Mouse (Mus musculus): ENCODE measurements around the gene Cemip. TPM values are rescaled to one million over a fixed set of nuclear protein-coding genes. Genes with fewer than 3 reads are reported as not detected.

Cemip gene
- total and polyA plus RNA-seq, 2 experiments from 2014 or later: 0.60 to 8.2 TPM

DNA sequence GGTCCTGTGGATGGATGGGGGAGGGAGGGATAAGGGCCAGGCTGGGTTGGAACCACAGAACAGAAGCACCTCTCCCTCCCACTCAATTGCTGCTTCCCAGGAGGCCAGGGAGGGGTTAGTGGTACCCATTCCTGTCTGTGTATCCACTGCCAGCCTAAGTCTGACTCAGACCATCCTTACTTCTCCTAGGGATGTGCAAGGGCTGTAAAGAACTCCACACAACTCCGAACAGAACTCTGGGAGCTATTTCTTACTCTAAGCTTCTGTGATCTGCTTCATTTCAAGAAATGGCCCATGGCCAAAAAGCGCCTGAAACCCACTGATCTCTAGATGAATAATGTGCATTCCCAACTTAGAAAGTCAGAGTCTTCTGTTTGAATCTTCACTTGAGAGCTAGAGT is 146.2 kb downstream of the Cemip start:
- ATAC-seq (ENCODE audit: low FRiP score) (no peak), DNase-seq (ENCODE audit: low spot score) (no peak)
- WGBS: 72% methylated on average over 2 of the region's 2 CpGs
- Histone ChIP-seq H3K27me3 (ENCODE audit: insufficient read depth, low read length) (no peaks in the 10 kb centered on the region), H3K27ac (ENCODE audit: low read depth, low read length) (no peak overlapping the region), H3K4me1 (ENCODE audit: insufficient read depth, low read length) (no peaks in the 10 kb centered on the region), H3K4me2 (ENCODE audit: low read depth, low read length, poor library complexity, severe bottlenecking) (no peak overlapping the region), H3K36me3 (ENCODE audit: insufficient read depth, low read length) (no peaks in the 10 kb centered on the region), H3K4me3 (ENCODE audit: low read depth, low read length) (no peak overlapping the region), H3K9ac (replicated peaks; ENCODE audit: low read length, poor library complexity, severe bottlenecking) (no peak overlapping the region), H3K9me3 (ENCODE audit: low read length) (no peaks in the 10 kb centered on the region)
- TF ChIP-seq CTCF (IDR thresholded peaks at IDR 0.05): no peak

DNA sequence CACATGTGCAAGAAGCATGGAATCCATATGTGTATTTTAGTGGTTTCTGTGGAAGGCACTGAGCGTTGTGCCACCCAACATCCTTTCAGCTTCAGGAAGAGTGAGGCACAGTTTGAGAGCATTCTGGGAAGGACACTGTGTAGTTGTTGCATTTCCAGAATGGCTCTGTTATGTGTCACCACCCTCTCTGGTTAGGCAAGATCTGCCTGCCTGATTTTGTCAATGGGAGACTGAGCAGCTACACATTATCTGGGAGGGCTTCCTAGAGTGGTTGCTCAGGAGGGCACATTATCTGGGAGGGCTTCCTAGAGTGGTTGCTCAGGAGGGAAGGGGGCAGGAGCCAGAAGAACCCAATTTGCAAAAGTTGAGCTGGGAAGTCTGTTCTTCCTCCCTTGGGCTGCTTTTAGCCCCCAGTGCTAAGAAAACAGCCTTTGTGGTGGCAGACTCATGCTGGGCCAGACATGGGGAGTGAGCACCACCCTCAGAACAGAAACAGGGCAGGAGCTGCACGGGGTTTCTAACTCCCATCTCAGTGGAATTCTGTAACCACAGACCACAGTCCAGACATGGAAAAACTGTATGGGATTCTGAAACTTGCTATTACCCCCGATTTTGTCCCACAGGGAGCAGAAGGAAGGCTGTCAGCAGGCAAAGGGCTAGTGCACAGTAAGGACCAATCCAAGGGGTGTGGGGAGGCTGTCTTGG is 147.1 kb downstream of the Cemip start:
- Histone ChIP-seq H3K4me3 (ENCODE audit: low read depth, low read length) (no peak overlapping the region), H3K4me1 (ENCODE audit: insufficient read depth, low read length) (no peaks in the 10 kb centered on the region), H3K27me3 (ENCODE audit: insufficient read depth, low read length) (no peaks in the 10 kb centered on the region), H3K9me3 (ENCODE audit: low read length) (no peaks in the 10 kb centered on the region), H3K27ac (ENCODE audit: low read depth, low read length) (no peak overlapping the region), H3K4me2 (ENCODE audit: low read depth, low read length, poor library complexity, severe bottlenecking) (no peak overlapping the region), H3K36me3 (ENCODE audit: insufficient read depth, low read length) (no peaks in the 10 kb centered on the region), H3K9ac (replicated peaks; ENCODE audit: low read length, poor library complexity, severe bottlenecking) (no peak overlapping the region)
- no peak for TF ChIP-seq CTCF (IDR thresholded peaks at IDR 0.05)
- DNase-seq (ENCODE audit: low spot score) (no peak), ATAC-seq (ENCODE audit: low FRiP score) (no peak)
- WGBS: 84% methylated on average over 3 of the region's 3 CpGs

GRCm38 (mm10) chr7:83921637-83922036 is 164.7 kb downstream of the Cemip start:
- Histone ChIP-seq H3K27me3 (ENCODE audit: insufficient read depth, low read length) (no peaks in the 10 kb centered on the region), H3K9me3 (ENCODE audit: low read length) (no peaks in the 10 kb centered on the region), H3K4me3 (ENCODE audit: low read depth, low read length) (no peak overlapping the region), H3K4me2 (ENCODE audit: low read depth, low read length, poor library complexity, severe bottlenecking) (no peak overlapping the region), H3K27ac (ENCODE audit: low read depth, low read length) (no peak overlapping the region), H3K36me3 (ENCODE audit: insufficient read depth, low read length) (no peaks in the 10 kb centered on the region), H3K4me1 (ENCODE audit: insufficient read depth, low read length) (no peaks in the 10 kb centered on the region), H3K9ac (replicated peaks; ENCODE audit: low read length, poor library complexity, severe bottlenecking) (no peak overlapping the region)
- 70% methylated on average over 3 of the region's 3 CpGs for WGBS
- DNase-seq (ENCODE audit: low spot score) (no peak), ATAC-seq (ENCODE audit: low FRiP score) (no peak)
- no peak for TF ChIP-seq CTCF (IDR thresholded peaks at IDR 0.05)

GRCm38 (mm10) chr7:83920241-83920640 is 166.1 kb downstream of the Cemip start:
- Histone ChIP-seq H3K4me1 (ENCODE audit: insufficient read depth, low read length) (no peaks in the 10 kb centered on the region), H3K4me2 (ENCODE audit: low read depth, low read length, poor library complexity, severe bottlenecking) (no peak overlapping the region), H3K9ac (replicated peaks; ENCODE audit: low read length, poor library complexity, severe bottlenecking) (no peak overlapping the region), H3K4me3 (ENCODE audit: low read depth, low read length) (no peak overlapping the region), H3K36me3 (ENCODE audit: insufficient read depth, low read length) (no peaks in the 10 kb centered on the region), H3K27ac (ENCODE audit: low read depth, low read length) (no peak overlapping the region), H3K27me3 (ENCODE audit: insufficient read depth, low read length) (no peaks in the 10 kb centered on the region), H3K9me3 (ENCODE audit: low read length) (no peaks in the 10 kb centered on the region)
- DNase-seq (ENCODE audit: low spot score) (peak; percentile 6), ATAC-seq (ENCODE audit: low FRiP score) (no peak)
- WGBS: 87% methylated on average over 4 of the region's 4 CpGs
- TF ChIP-seq CTCF (IDR thresholded peaks at IDR 0.05): no peak

DNA sequence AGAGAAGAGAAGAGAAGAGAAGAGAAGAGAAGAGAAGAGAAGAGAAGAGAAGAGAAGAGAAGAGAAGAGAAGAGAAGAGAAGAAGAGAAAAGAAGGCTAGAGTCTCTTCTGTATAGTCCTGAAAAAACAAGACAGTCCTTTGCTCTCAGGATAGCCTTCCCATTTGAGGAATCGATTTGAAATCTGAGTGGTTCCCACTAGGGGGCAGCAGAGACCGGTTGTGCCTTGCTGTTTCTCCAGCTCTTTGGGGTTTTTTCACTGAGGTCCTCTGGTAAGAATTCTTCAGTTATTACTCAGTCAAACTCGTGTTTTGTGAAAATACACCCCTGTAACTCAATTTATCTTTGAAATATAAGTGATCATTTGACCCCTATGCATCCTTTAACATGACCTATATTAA is 171.7 kb downstream of the Cemip start:
- Histone ChIP-seq H3K4me1 (ENCODE audit: insufficient read depth, low read length) (no peaks in the 10 kb centered on the region), H3K4me3 (ENCODE audit: low read depth, low read length) (no peak overlapping the region), H3K36me3 (ENCODE audit: insufficient read depth, low read length) (no peaks in the 10 kb centered on the region), H3K9me3 (ENCODE audit: low read length) (no peaks in the 10 kb centered on the region), H3K4me2 (ENCODE audit: low read depth, low read length, poor library complexity, severe bottlenecking) (no peak overlapping the region), H3K9ac (replicated peaks; ENCODE audit: low read length, poor library complexity, severe bottlenecking) (no peak overlapping the region), H3K27me3 (ENCODE audit: insufficient read depth, low read length) (no peaks in the 10 kb centered on the region), H3K27ac (ENCODE audit: low read depth, low read length) (no peak overlapping the region)
- WGBS: 0% methylated on average over 3 of the region's 3 CpGs
- TF ChIP-seq CTCF (IDR thresholded peaks at IDR 0.05): peak; percentile 94
- DNase-seq (ENCODE audit: low spot score) (peak; percentile 92), ATAC-seq (ENCODE audit: low FRiP score) (peak; percentile 58; the same call in 1 of the 2 replicates)

DNA sequence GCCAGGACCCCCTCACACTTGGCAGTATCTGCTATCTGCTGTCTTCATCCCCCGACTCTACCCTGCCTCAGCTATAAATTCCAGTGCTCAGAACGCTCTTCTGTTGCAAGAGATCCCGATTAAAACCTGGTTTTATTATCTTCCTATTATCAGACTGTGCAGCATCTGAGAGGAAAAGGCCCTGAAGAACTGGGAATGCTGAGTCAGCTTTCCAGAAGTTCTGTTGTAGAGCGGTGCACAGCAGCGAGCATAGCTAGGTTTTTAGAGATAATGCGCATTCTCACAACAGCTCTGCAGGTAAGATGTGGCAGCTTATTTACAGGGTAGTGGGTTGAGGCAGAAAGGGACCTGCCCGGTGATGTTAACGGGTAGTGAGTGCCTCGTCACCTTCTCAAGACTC is 172.3 kb downstream of the Cemip start:
- H3K9me3 ChIP-seq (ENCODE audit: low read length): no peaks in the 10 kb centered on the region
- no peak for TF ChIP-seq CTCF (IDR thresholded peaks at IDR 0.05)
- no peaks in the 10 kb centered on the region for H3K4me1 ChIP-seq (ENCODE audit: insufficient read depth, low read length)
- DNase-seq (ENCODE audit: low spot score) (no peak), ATAC-seq (ENCODE audit: low FRiP score) (no peak)
- WGBS: 76% methylated on average over 9 of the region's 9 CpGs
- H3K27me3 ChIP-seq (ENCODE audit: insufficient read depth, low read length): no peaks in the 10 kb centered on the region
- H3K9ac ChIP-seq (replicated peaks; ENCODE audit: low read length, poor library complexity, severe bottlenecking): no peak overlapping the region
- H3K4me3 ChIP-seq (ENCODE audit: low read depth, low read length): no peak overlapping the region
- H3K4me2 ChIP-seq (ENCODE audit: low read depth, low read length, poor library complexity, severe bottlenecking): no peak overlapping the region
- H3K36me3 ChIP-seq (ENCODE audit: insufficient read depth, low read length): no peaks in the 10 kb centered on the region
- no peak overlapping the region for H3K27ac ChIP-seq (ENCODE audit: low read depth, low read length)

Data from midbrain, postnatal 0 days (tissue).